Mouse (Mus musculus) intestine, postnatal 0 days (tissue): ENCODE results near the gene Mrgprx1. TPM values are rescaled to one million over a fixed set of nuclear protein-coding genes. Genes with fewer than 3 reads are reported as not detected.

Source experiments
- ATAC-seq: fragments of 200-750 bp; cut with Nextera tagmentation; 2 replicates; pipeline ENCODE4 v1.8.0; 2017; ENCODE audit warnings: mild to moderate bottlenecking, moderate TSS enrichment, moderate library complexity
- H3K27ac ChIP-seq: fragments of 300-500 bp; sonication (generic); 2 replicates; pipeline ENCODE4 v1.5.1; 2014; ENCODE audit warnings: mild to moderate bottlenecking, low read depth, low read length, moderate library complexity
- H3K27me3 ChIP-seq: fragments of 300-500 bp; sonication (generic); replicated peaks from 2 replicates; pipeline ENCODE4 v1.6.1; 2014; ENCODE audit warnings: low read length, mixed read lengths; ENCODE audit not compliant: control insufficient read depth, insufficient read depth
- H3K36me3 ChIP-seq: fragments of 300-500 bp; sonication (generic); 2 replicates; pipeline ENCODE4 v1.6.1; 2014; ENCODE audit warnings: mild to moderate bottlenecking, moderate library complexity; ENCODE audit not compliant: control insufficient read depth, insufficient read depth
- H3K4me1 ChIP-seq: fragments of 300-500 bp; sonication (generic); replicated peaks from 2 replicates; pipeline ENCODE4 v1.6.1; 2014; ENCODE audit warnings: antibody characterized with exemption, low read length, mixed read lengths; ENCODE audit not compliant: control insufficient read depth, insufficient read depth
- H3K4me2 ChIP-seq: fragments of 300-500 bp; sonication (generic); replicated peaks from 2 replicates; pipeline ENCODE4 v1.6.1; 2014; ENCODE audit warnings: low read depth, mild to moderate bottlenecking, moderate library complexity
- H3K4me3 ChIP-seq: fragments of 300-500 bp; sonication (generic); 2 replicates; pipeline ENCODE4 v1.5.1; 2014; ENCODE audit warnings: low read depth, low read length
- H3K9ac ChIP-seq: fragments of 300-500 bp; sonication (generic); 2 replicates; pipeline ENCODE4 v1.6.1; 2014; ENCODE audit warnings: mild to moderate bottlenecking, low read depth, low read length
- H3K9me3 ChIP-seq: fragments of 300-500 bp; sonication (generic); 2 replicates; pipeline ENCODE4 v1.6.1; 2016; ENCODE audit warnings: mixed run types; ENCODE audit not compliant: control insufficient read depth
- CTCF ChIP-seq: sonication (generic); IDR thresholded peaks from 2 replicates; pipeline ENCODE4 v1.5.1; 2016; ENCODE audit warnings: low read depth, mild to moderate bottlenecking, control low read depth, antibody characterized with exemption, moderate library complexity
- WGBS: fragments of 180-500 bp; shearing (Covaris S2); extraction: QIAGEN DNeasy Blood & Tissue Kit; methylation state at CpG from one replicate; pipeline ENCODE4 v1.1.7; 2014; 5-methylcytosine and 5-hydroxymethylcytosine counted together
- polyA plus RNA-seq: library from polyadenylated mRNA; unstranded; fragments of >200 nt; fragmentation: Nextera tagmentation; extraction: Ambion mirVana; gene quantifications from 2 replicates; pipeline ENCODE4 v1.2.1, GENCODE M21; 2015

Gene Mrgprx1
- not detected in 2 replicates for polyA plus RNA-seq

- Histone ChIP-seq H3K4me1 (no peaks in the 10 kb centered on the region), H3K27me3 (no peaks in the 10 kb centered on the region), H3K9ac (no peak within 1 kb of the TSS), H3K27ac (no peak within 1 kb of the TSS), H3K4me3 (no peak within 1 kb of the TSS), H3K36me3 (no peaks in the 10 kb centered on the region), H3K4me2 (no peak within 1 kb of the TSS), H3K9me3 (no peaks in the 10 kb centered on the region)
- 72% methylated on average over 3 of the region's 3 CpGs for WGBS
- no peak for TF ChIP-seq CTCF
- no peak for ATAC-seq
These were observed at the start of gene Mrgprx1 for GRCm38 (mm10) chr7:48027497-48027896. TSS of gene Mrgprx1 (minus strand) at chr7:48027597.

GRCm38 (mm10) chr7:48075521-48075920 is 48.1 kb upstream of the Mrgprx1 start:
- ATAC-seq: no peak
- H3K27me3 ChIP-seq: no peaks in the 10 kb centered on the region
- H3K36me3 ChIP-seq: no peaks in the 10 kb centered on the region
- H3K4me2 ChIP-seq: no peak overlapping the region
- no peaks in the 10 kb centered on the region for H3K4me1 ChIP-seq
- H3K9me3 ChIP-seq: no peaks in the 10 kb centered on the region
- H3K27ac ChIP-seq: no peak overlapping the region
- no peak overlapping the region for H3K4me3 ChIP-seq
- no peak overlapping the region for H3K9ac ChIP-seq
- no peak for TF ChIP-seq CTCF

GRCm38 (mm10) chr7:48046475-48047185 is 19.2 kb upstream of the Mrgprx1 start:
- H3K9me3 ChIP-seq: no peaks in the 10 kb centered on the region
- ATAC-seq: no peak
- no peaks in the 10 kb centered on the region for H3K27me3 ChIP-seq
- TF ChIP-seq CTCF: no peak
- no peaks in the 10 kb centered on the region for H3K36me3 ChIP-seq
- H3K27ac ChIP-seq: no peak overlapping the region
- no peak overlapping the region for H3K4me3 ChIP-seq
- no peaks in the 10 kb centered on the region for H3K4me1 ChIP-seq
- 66% methylated on average over 4 of the region's 4 CpGs for WGBS
- no peak overlapping the region for H3K9ac ChIP-seq
- no peak overlapping the region for H3K4me2 ChIP-seq

GRCm38 (mm10) chr7:48044046-48044445 is 16.6 kb upstream of the Mrgprx1 start:
- ATAC-seq: no peak
- no peak overlapping the region for H3K27ac ChIP-seq
- no peaks in the 10 kb centered on the region for H3K9me3 ChIP-seq
- H3K4me1 ChIP-seq: no peaks in the 10 kb centered on the region
- TF ChIP-seq CTCF: no peak
- H3K36me3 ChIP-seq: no peaks in the 10 kb centered on the region
- H3K27me3 ChIP-seq: no peaks in the 10 kb centered on the region
- H3K4me2 ChIP-seq: no peak overlapping the region
- H3K4me3 ChIP-seq: no peak overlapping the region
- 33% methylated on average over 1 of the region's 1 CpGs for WGBS
- no peak overlapping the region for H3K9ac ChIP-seq

- no peaks in the 10 kb centered on the region for H3K9me3 ChIP-seq
- 59% methylated on average over 2 of the region's 2 CpGs for WGBS
- no peak overlapping the region for H3K27ac ChIP-seq
- no peak overlapping the region for H3K4me3 ChIP-seq
- H3K4me2 ChIP-seq: no peak overlapping the region
- no peaks in the 10 kb centered on the region for H3K4me1 ChIP-seq
- H3K27me3 ChIP-seq: no peaks in the 10 kb centered on the region
- H3K9ac ChIP-seq: no peak overlapping the region
- peak; percentile 22; the same call in 1 of the 2 replicates for TF ChIP-seq CTCF
- no peak for ATAC-seq
- no peaks in the 10 kb centered on the region for H3K36me3 ChIP-seq
These were observed 9.5 kb downstream of the Mrgprx1 start for GRCm38 (mm10) chr7:48017874-48018273.

- WGBS: 71% methylated on average over 3 of the region's 3 CpGs
- H3K27me3 ChIP-seq: no peaks in the 10 kb centered on the region
- no peak overlapping the region for H3K27ac ChIP-seq
- TF ChIP-seq CTCF: no peak
- H3K9ac ChIP-seq: no peak overlapping the region
- no peaks in the 10 kb centered on the region for H3K9me3 ChIP-seq
- H3K36me3 ChIP-seq: no peaks in the 10 kb centered on the region
- no peaks in the 10 kb centered on the region for H3K4me1 ChIP-seq
- no peak for ATAC-seq
- H3K4me3 ChIP-seq: no peak overlapping the region
- H3K4me2 ChIP-seq: no peak overlapping the region
These were observed 31.7 kb downstream of the Mrgprx1 start for GRCm38 (mm10) chr7:47995689-47996088.
